ENCODE assay signal across 12 mouse cellular contexts in the genomic region with DNA sequence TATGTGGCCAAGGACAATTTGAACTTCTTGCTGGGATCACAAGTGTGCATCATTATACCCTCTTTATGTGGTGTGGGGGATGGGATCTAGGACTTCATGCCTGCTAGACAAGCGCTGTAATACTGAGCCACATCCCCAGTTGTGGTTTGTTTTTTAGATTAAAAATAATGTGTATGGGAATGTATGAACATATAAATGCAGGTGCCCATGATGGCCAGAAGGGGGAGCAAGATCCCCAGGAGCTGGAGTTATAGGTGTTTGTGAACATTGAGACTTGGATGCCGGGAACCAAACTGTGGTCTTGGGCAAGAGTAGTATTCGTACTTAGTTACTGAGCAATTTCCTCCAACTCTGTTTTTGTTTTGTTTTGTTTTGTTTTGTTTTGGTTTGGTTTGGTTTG. TPM values are rescaled to one million over a fixed set of nuclear protein-coding genes. Genes with fewer than 3 reads are reported as not detected.
DNase-seq lines count a peak whose midpoint lies in the region; ATAC-seq and TF ChIP-seq lines count a peak whose summit lies in the region.
"Had no signal": no experiment of that assay in that cellular context is flagged by ENCODE, and none has a peak within 500 bp of the region (broad histone marks: within the 10 kb centered on the region; RNA-seq: fewer than 3 reads in every experiment).

No protein-coding gene starts in this region.

- no peaks in the 10 kb centered on the region for H3K36me3 ChIP-seq in liver, postnatal 0 days (replicated peaks; ENCODE audit: insufficient read depth, low read length)
- no peaks in the 10 kb centered on the region for H3K36me3 ChIP-seq in liver, embryonic 11.5 days (ENCODE audit: control insufficient read depth, insufficient read depth, low read length)
- H3K36me3 ChIP-seq: embryonic facial prominence, embryonic 15.5 days; hindbrain, embryonic 12.5 days; limb, embryonic 15.5 days; neural tube, embryonic 12.5 days had no signal

- peak overlapping the region; percentile 83 for H3K27ac ChIP-seq in liver, postnatal 0 days (ENCODE audit: low read depth)
- no peak overlapping the region for H3K27ac ChIP-seq in liver, embryonic 11.5 days (ENCODE audit: low read depth, low read length)
- H3K27ac ChIP-seq: embryonic facial prominence, embryonic 15.5 days; hindbrain, embryonic 12.5 days; limb, embryonic 15.5 days; neural tube, embryonic 12.5 days had no signal

- peaks cover 41% of the 10 kb centered on the region for H3K4me1 ChIP-seq in liver, postnatal 0 days (ENCODE audit: insufficient read depth)
- H3K4me1 ChIP-seq in liver, embryonic 11.5 days (replicated peaks; ENCODE audit: control insufficient read depth, insufficient read depth, low read length): peaks cover 4% of the 10 kb centered on the region

- no peaks in the 10 kb centered on the region for H3K9me3 ChIP-seq in liver, postnatal 0 days (ENCODE audit: low read length)
- no peaks in the 10 kb centered on the region for H3K9me3 ChIP-seq in liver, embryonic 11.5 days (ENCODE audit: control insufficient read depth, low read length)
- H3K9me3 ChIP-seq: embryonic facial prominence, embryonic 15.5 days; hindbrain, embryonic 12.5 days; limb, embryonic 15.5 days; neural tube, embryonic 12.5 days had no signal

- no peak overlapping the region for H3K4me2 ChIP-seq in liver, postnatal 0 days (ENCODE audit: low read depth, low read length)
- H3K4me2 ChIP-seq in liver, embryonic 11.5 days: no peak overlapping the region
- H3K4me2 ChIP-seq: hindbrain, embryonic 12.5 days; neural tube, embryonic 12.5 days had no signal

- DNase-seq in CD4-positive, CD25-positive, alpha-beta regulatory T cell, adult 2 months (ENCODE audit: low read depth, low spot score): peak; percentile 77
- DNase-seq in liver, postnatal 0 days: no peak
- no peak for DNase-seq in liver, embryonic 11.5 days (ENCODE audit: low spot score)
- DNase-seq in T-cell, adult 2 months (ENCODE audit: low spot score): peak; percentile 48
- DNase-seq in natural killer cell, adult 2 months (ENCODE audit: low spot score in 2 of 2): peak; percentile 23 to 25
- no peak for DNase-seq in cerebellum, adult 9-10 months

- H3K27me3 ChIP-seq in liver, postnatal 0 days (ENCODE audit: insufficient read depth, low read length): no peaks in the 10 kb centered on the region
- no peaks in the 10 kb centered on the region for H3K27me3 ChIP-seq in liver, embryonic 11.5 days (replicated peaks; ENCODE audit: control insufficient read depth, insufficient read depth, low read length)
- H3K27me3 ChIP-seq: embryonic facial prominence, embryonic 15.5 days had no signal

- ATAC-seq in CD4-positive, CD25-positive, alpha-beta regulatory T cell, adult 4 months: no peak
- ATAC-seq in liver, postnatal 0 days: no peak
- ATAC-seq in liver, embryonic 11.5 days (replicated peaks; ENCODE audit: low FRiP score): no peak
- no peak for ATAC-seq in inflammation-experienced regulatory T-cells, adult 6 months

- 64% methylated on average over 3 of the region's 3 CpGs for WGBS in liver, postnatal 0 days (ENCODE audit: insufficient replicate concordance)
- WGBS in liver, embryonic 11.5 days: 59% methylated on average over 3 of the region's 3 CpGs

- no peak overlapping the region for H3K9ac ChIP-seq in liver, postnatal 0 days (replicated peaks)
- no peak overlapping the region for H3K9ac ChIP-seq in liver, embryonic 11.5 days (ENCODE audit: low read depth, low read length)
- H3K9ac ChIP-seq: embryonic facial prominence, embryonic 15.5 days; hindbrain, embryonic 12.5 days; limb, embryonic 15.5 days; neural tube, embryonic 12.5 days had no signal

- H3K4me3 ChIP-seq in liver, postnatal 0 days (ENCODE audit: low read depth, low read length): no peak overlapping the region
- H3K4me3 ChIP-seq in liver, embryonic 11.5 days (ENCODE audit: low read depth, low read length): no peak overlapping the region
- H3K4me3 ChIP-seq: hindbrain, embryonic 12.5 days; neural tube, embryonic 12.5 days had no signal

- no peak for TF ChIP-seq EP300 in liver, postnatal 0 days (IDR thresholded peaks at IDR 0.05; ENCODE audit: low read depth)

- TF ChIP-seq CTCF in liver, postnatal 0 days (IDR thresholded peaks at IDR 0.05; ENCODE audit: low read depth): peak; percentile 68

RNA-seq across cellular contexts. Expression of gene Cpt1a, which starts 1.3 kb away (rescaled TPM):
- 10 to 100 TPM; 17.1 to 31.7 TPM for polyA plus RNA-seq in CD4-positive, CD25-positive, alpha-beta regulatory T cell, adult 4 months (2017; shearing (Covaris generic))
- 139 and 140 TPM in 2 replicates for polyA plus RNA-seq in liver, postnatal 0 days (2015; fragmentation: Nextera tagmentation; extraction: Ambion mirVana)
- 15.0 and 15.8 TPM in 2 replicates for polyA plus RNA-seq in liver, embryonic 11.5 days (2014; fragmentation: Nextera tagmentation; extraction: Ambion mirVana)
- 10 to 100 TPM; 19.7 to 29.2 (median 20.9) TPM for polyA plus RNA-seq in inflammation-experienced regulatory T-cells, adult 6 months (2017; shearing (Covaris generic))

RNA-seq across cellular contexts. Expression of gene Ighmbp2, which starts 38.0 kb away (rescaled TPM):
- polyA plus RNA-seq in CD4-positive, CD25-positive, alpha-beta regulatory T cell, adult 4 months (2017; shearing (Covaris generic)): 1 to 10 TPM; 4.9 to 7.4 TPM
- polyA plus RNA-seq in liver, postnatal 0 days (2015; fragmentation: Nextera tagmentation; extraction: Ambion mirVana): 1.4 and 1.8 TPM in 2 replicates
- polyA plus RNA-seq in liver, embryonic 11.5 days (2014; fragmentation: Nextera tagmentation; extraction: Ambion mirVana): 7.4 and 8.8 TPM in 2 replicates
- 1 to 10 TPM; 4.2 to 5.8 (median 4.8) TPM for polyA plus RNA-seq in inflammation-experienced regulatory T-cells, adult 6 months (2017; shearing (Covaris generic))

RNA-seq across cellular contexts. Expression of gene Mrpl21, which starts 38.1 kb away (rescaled TPM):
- polyA plus RNA-seq in CD4-positive, CD25-positive, alpha-beta regulatory T cell, adult 4 months (2017; shearing (Covaris generic)): 100 to 1,000 TPM in 1 of 2 experiments, 10 to 100 TPM in 1; 88.6 to 126 TPM
- 43.9 and 45.5 TPM in 2 replicates for polyA plus RNA-seq in liver, postnatal 0 days (2015; fragmentation: Nextera tagmentation; extraction: Ambion mirVana)
- 154 and 156 TPM in 2 replicates for polyA plus RNA-seq in liver, embryonic 11.5 days (2014; fragmentation: Nextera tagmentation; extraction: Ambion mirVana)
- 100 to 1,000 TPM; 106 to 127 (median 110) TPM for polyA plus RNA-seq in inflammation-experienced regulatory T-cells, adult 6 months (2017; shearing (Covaris generic))

Comparison
In these comparisons a context has a peak if more than half of its experiments do, and no peak if none do; other contexts are left out.
1. DNase-seq: peak in CD4-positive, CD25-positive, alpha-beta regulatory T cell, adult 2 months (single experiment), T-cell, adult 2 months (single experiment) and natural killer cell, adult 2 months (2 of 2); none in liver, postnatal 0 days (single experiment), liver, embryonic 11.5 days (single experiment) and cerebellum, adult 9-10 months (single experiment).